Mouse (Mus musculus) G1E (cell line): Measurements from ENCODE around the gene Uggt1.

ENCODE experiments used
- CTCF ChIP-seq: IDR thresholded peaks from 2 replicates; pipeline ENCODE4 v1.5.1; 2012; ENCODE audit warnings: low read depth, low read length, inconsistent platforms, mixed read lengths
- GATA1 ChIP-seq: IDR thresholded peaks from 2 replicates; pipeline ENCODE4 v1.6.1; 2012; ENCODE audit warnings: borderline replicate concordance, low read length, inconsistent platforms, mixed read lengths
- POLR2AphosphoS5 ChIP-seq: IDR thresholded peaks from 2 replicates; pipeline ENCODE4 v1.6.1; 2012; ENCODE audit warnings: low read depth, low read length, inconsistent platforms; ENCODE audit not compliant: insufficient replicate concordance
- TAL1 ChIP-seq: conservative IDR thresholded peaks from 2 replicates; pipeline ENCODE4 v1.6.1; 2012; ENCODE audit warnings: low read depth, low read length, inconsistent platforms, mixed read lengths

DNA sequence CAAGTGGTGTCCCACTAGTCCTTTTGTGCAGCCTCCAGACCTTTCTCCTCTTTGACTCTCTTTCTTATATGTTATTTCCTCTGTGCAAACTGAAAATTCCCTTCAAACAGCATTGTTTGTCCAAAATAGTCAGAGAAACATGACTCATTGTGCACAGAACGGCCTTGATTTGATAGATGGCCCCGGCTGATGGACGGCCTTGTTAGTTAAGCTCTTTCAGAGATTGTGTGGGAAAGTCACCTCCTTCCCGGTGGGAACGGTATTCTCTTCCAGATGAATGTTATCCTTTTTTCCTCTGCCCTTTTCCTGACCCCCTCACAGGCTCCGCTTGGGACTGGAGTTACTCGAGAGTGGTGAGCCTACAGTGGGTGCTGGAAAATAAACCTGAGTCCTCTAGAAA, 119.4 kb downstream of the Uggt1 start:
- TF ChIP-seq TAL1 (no peak), CTCF (no peak), GATA1 (no peak), POLR2AphosphoS5 (no peak)
